Mouse (Mus musculus): Measurements from ENCODE around the gene Vsir. TPM values are rescaled to one million over a fixed set of nuclear protein-coding genes. Genes with fewer than 3 reads are reported as not detected.

Vsir gene
- 10 to 100 TPM; 11.3 to 13.3 TPM for total RNA-seq (2021)
- long read RNA-seq, experiment 1, full-length matches to known transcripts, result 2 of 9 reads
- long read RNA-seq, experiment 1, partial matches to known transcripts, result 1 of 9 reads
- long read RNA-seq, experiment 1, other reads (novel, unspliced or antisense), result 6 of 9 reads
- long read RNA-seq, experiment 2, full-length matches to known transcripts, result 3 of 7 reads
- long read RNA-seq, experiment 2, partial matches to known transcripts, result 0 of 7 reads
- long read RNA-seq, experiment 2, other reads (novel, unspliced or antisense), result 4 of 7 reads

DNA sequence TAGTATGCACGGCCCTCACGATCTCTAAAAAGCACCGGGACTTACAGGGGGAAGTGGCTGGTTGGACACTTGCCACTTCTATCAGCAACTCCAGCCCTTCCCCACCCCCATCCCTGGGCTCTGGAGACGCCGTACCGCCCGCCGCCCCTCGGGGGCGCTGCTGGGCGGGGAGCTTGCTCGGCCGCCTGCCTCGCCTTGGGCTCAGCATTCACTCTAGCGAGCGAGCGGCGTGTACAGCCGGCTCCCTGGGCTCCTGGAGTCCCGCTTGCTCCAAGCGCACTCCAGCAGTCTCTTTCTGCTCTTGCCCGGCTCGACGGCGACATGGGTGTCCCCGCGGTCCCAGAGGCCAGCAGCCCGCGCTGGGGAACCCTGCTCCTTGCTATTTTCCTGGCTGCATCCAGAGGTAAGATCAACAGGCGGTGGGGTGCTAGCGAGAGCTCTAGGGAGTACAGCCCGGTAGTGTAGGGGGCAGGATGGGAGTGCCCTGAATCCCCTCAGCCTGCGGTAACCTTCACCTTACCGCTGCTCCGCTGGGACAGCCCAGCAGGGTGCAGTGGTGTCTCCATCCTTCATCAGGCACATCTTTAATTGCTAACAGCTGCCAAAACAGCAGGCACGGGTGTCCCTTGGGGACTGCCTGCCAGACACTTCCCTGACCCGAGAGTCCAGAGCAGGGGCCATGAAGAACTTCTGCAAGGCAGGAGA, at the start of gene Vsir:
Vsir (plus strand) TSS at position 151 of the 705 bp plus-strand sequence.
- peak; percentile 91 to 92 for DNase-seq

DNA sequence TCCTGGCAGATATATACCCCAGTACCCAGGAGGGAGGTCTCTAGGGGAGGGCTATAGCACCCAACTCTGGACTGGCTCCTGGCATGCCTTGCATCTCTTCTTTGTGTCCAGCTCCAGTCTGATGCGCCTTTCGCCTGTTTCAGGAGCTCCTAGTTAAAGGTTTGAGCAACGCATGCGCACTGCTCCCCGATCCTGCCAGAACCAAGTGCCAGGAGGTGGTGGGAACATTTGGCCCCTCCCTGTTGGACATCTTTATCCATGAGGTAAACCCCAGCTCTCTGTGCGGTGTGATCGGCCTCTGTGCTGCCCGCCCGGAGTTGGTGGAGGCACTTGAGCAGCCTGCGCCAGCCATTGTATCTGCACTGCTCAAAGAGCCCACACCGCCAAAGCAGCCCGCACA, 47.0 kb upstream of the Vsir start:
- no peak for DNase-seq

DNA sequence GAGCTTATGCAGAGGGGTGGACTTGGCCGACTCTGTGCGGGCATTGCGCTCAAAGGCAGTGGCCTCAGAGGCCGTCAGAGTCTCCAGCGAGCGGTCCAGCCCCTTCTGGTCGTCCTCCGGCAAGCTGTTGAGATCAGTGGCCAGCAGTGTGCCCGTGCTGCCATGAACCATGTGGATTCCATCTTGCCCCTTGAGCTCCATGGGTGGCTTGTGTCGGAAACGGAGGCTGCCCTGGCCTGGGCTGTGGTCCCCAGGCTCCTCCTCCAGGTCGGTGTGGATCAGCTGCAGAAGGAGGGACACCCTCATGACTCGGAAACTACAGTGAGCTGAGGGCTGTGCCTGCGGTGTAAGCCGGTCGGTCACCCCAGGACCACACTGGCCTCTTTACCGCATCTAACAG, 43.2 kb upstream of the Vsir start:
- DNase-seq, result no peak

DNA sequence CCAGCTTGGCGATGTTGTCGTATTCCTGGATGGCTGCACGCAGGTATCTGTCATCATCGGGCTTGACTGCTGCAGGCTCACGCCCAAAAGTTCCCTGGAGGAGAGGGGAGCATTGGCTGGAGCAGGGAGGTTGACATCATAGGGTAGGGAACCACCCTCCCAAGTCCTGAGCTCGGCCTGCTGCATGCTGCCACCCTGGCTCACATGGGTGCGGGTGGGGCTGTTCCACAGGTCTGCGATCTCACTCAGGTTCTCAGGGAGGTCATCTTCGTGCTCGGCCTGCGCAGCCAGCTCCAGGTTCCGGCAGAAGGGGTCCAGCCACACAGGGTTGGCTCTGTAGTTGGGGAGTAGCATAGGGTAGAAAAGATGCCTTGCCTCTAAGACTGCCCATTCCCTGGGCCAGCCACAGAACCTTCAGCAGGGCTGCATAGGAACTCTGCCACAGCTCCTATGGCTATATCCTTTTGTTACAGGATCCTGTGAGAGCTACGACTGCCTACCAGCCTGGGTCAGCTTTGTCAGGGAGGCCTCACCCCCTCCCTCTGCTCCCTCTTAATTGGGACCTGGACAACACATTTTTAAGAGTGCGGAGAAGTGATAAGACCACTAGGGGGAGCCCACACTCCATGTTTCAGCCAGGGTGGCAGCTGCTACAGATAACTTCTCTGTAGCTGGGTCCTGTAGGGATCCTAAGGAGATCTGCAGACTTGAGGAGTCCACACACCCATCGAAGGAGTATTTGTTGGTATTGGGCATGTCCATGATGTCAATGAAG, 41.6 kb upstream of the Vsir start:
- DNase-seq, result peak; percentile 76 to 86

DNA sequence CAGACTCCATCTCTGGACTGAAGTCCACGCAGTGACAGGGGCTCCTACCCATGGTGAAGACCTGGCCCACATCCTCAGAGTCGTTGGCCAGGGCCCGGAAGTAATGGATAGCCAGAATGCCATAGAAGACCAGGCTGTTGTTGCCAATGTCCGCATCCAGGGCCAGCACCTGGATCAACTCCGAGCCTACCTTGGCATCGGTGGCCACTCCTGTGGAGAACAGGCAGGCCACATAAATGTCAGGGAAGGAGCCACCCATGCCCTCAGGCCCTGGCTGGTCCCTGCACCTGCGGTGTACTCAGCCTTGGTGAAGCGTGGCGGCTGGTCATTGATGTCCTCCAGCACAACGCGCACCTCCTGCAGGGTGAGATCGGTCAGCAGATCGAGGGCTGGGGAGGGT, 36.0 kb upstream of the Vsir start:
- no peak for DNase-seq

DNA sequence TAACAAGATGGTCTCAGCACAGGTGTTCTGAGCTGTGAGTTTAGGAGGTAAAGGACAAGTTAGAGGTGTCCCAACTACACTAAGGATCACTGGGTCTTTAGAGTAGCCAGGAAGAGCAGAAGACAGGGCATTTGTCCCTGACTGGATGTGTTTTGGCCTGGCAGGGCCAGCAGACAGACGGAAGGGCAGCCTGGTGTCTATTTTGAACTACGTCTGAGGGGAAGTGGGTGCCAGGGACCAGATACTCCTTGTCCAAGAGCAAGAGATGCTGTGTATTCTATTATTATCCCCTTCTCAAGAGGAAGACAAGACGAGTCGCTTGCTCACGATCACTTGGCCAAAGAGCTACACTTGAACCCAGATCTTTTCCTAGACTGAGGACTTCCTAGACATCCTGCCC, 33.0 kb upstream of the Vsir start:
- DNase-seq, result no peak

DNA sequence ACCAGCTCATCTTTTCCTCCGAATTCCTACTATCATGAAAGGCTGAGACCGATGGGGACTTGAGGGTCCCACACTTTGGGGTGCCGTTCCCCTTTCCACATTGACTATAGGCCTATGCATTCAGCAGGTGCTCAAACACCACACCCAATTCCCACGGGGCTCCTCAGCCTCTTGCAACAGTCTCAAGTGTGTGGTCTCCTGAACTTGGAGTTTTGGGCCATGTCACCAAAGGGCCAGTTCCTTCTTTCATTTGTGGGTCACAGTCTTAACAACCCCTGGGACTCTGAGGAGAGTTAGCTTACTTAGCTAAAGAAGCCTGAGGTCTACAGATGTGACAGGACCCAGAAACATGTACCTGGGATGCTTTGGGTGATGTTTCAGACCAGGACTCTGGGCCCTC, 30.5 kb upstream of the Vsir start:
- DNase-seq, result no peak

DNA sequence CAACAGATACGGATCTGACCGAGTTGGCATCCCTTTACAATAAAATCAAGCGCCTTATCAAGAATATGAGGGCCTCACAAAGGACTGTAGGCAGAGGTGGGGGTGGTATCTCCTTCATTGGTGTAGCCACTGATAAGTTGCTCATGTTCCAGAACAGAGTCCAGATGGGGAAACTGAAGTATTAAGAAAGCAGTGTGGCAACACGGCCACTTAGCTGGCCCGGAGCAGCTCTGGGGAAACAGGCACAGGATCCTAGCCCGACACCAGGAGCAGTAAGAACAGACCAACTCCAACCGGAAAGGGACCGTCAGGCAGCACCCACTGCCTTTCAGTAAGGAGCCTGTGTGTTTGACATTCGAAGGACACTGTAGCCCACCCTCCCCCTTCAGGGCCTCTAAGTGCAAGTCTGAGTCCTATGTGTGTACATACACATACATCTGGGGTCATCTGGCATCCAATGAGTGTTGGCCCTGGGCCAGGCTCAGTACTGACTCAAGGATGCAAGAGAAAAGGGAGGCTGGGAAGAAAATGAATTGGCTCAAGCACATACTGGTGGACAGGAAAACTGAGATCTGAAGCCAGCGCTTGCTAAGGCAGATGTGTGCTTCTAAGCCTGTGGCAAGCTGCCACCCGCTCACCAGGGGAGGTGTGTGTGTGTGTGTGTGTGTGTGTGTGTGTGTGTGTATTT, 17.5 kb upstream of the Vsir start:
- no peak for DNase-seq

DNA sequence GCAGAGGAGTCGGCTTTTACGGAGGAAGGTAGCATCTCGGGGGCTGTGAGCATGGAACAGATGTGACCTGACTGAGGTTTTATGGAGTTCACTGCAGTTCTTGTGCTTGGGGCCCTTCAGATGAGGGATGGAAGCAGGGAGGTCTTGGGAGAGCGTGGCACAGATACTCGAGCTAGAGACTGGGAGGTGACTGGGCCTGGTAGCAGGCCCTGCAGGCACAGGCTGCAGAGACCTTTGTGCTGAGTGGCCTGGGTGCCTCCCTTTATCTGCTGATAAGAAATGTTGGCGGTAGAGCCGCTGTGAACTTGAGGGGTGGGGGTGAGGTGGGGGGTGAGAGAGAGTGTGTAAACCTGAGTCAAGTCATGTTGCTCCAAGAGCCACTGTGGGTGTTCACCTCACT, 12.1 kb upstream of the Vsir start:
- DNase-seq, result no peak

DNA sequence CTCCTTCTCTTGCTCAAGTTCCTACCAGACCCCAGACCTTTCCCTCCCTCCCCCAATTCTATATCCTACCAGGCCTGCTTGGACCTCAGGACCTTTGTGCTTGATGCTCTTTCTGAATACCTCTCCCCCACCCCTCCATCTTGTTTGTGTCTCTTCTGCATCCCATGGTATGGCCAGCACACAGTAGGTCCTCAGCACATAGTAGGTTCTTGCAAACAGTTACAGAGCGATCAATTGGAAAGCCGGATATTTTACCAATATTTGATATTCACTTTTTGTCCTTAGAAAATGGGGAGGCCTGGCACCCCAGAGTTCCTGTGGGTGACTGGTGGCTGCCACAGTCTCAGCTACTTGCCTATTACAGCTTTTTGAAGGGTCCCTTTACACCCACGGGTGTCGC, 11.6 kb upstream of the Vsir start:
- DNase-seq, result no peak

DNA sequence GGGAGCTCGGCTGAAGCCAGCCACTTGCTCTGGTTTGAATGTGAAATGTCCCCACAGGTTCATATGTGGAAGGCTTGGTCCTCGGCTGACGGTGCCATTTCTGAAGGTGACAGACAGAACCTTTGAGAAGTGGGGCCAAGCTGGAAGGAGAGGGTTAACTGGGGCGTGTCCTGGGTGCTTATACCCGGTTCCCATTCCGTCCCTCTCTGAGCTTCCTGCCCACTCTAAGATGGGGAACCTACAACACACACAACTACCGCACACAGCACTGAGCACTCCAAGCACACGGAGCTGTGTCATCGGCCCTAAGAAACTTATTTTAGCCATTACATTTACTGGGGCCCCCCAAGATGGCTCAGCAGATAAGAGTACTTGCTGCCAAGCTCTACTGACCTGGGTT, 5.1 kb upstream of the Vsir start:
- DNase-seq, result no peak

DNA sequence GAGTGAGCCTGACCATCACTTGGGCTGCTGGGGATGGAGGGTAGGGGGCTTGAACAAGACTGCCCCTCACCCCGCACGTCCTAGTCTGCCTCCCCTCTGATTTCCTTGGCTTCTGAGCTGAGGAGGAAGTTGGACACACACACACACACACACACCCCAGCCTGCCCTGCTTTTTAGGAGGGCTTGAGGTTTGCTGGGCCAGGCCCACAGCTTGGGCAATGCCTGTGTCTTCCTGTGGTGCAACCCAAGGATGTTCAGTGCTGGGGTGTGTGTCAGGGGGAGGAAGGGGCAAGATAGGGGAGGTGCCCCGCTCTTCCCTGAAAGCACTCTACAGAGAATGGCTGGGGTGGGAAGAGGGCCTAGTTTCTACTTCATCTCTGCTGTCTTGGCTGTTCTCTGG, 2.5 kb upstream of the Vsir start:
- DNase-seq, result no peak

DNA sequence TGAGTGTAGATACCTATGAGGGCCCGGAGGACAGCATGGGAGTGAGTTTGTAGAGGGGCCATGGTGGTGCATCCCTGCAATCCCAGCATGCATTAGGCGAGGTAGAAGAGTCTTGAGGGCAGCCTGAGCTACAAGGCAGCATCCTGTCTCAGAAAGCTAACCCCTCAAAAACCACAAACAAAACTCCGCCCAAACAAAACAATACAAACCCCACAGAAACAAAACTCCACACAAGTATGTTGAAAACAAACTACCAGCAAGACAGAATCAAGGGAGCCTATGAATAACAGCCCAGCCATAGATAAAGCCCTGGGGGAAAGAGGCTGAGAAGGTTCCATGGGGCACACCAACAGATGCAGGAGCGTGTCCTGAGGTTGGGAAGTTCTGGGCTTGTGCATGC, 595 bp upstream of the Vsir start:
- no peak for DNase-seq

DNA sequence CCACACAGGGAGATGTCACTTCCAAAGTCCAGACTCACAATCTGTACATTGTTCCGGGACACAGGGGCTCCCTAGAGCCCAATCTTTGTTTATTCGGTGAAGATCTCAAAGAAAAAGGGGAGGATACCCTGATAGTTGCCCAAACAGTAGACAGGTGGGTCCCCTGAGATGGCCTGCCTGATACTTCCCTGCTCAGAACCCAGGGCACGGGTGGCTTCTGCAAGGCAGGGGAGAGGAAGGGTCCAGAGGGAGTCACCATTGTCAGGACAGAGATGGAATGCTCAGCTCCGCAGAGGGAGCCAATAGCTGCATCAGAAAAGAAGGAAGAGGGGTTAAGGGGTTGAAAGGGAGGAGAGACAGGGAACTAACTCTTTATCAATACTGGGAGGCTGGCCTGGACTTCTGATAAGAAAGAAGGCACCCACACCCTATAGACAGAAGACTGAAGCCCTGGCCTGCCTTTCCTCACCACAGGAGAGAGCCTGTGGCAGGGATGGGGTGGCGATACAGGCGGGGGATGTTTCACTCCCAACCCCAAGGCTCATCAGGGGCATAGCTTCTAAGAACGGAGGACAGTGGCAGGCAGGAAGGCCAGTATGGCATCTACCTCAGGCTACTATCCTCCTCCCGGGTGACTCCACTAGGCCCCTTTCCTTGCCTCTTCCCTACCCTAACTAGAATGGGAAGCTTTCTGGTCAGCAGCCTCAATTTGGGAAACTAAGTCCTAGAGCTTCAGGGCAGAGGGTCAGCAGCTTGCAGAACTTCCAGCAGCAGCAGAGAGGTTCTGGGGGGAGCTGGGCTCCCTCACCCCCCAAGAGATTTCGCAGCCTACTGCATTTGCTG, 1.3 kb downstream of the Vsir start:
- peak in 1 of 2 experiments; percentile 45 for DNase-seq

DNA sequence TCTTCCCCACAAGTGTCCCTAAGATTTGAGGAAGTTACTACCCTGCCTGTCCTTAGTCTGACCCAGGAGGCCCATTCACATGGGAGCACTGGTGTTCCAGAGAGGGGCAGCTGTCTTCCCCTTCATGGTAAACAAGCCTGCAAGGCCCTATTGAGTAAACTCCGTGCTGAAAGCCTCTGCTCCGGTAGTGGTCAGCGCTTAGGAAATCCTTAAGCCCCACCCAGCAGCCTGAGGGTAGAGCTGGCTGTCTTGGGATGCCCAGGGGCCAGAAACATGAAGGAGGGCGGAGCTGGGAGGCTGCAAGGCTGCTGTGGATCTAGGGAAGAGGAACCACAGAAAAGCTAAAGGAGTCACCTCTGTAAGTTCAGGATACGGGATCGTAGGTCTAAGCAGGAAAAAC, 2.4 kb downstream of the Vsir start:
- DNase-seq, result peak; percentile 76 to 92

DNA sequence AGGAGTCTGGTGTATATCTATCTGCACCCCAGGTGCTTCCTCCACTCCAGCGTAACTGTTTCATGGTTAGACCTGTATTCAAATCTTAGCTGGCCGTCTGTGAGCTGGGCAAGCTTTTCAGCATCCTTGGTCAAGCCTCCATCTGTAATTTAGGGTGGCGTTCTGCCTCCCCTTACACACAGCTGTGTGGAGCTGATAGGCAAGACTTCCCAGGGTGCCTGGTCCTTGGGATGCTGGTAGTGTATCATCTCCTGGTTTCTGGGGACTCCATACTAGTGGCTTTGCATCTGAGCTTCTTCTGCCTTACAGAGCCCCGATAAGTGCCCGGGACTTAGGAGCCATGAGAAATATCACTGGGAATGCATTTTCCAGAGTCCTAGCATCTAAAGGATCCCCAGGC, 3.0 kb downstream of the Vsir start:
- no peak for DNase-seq

DNA sequence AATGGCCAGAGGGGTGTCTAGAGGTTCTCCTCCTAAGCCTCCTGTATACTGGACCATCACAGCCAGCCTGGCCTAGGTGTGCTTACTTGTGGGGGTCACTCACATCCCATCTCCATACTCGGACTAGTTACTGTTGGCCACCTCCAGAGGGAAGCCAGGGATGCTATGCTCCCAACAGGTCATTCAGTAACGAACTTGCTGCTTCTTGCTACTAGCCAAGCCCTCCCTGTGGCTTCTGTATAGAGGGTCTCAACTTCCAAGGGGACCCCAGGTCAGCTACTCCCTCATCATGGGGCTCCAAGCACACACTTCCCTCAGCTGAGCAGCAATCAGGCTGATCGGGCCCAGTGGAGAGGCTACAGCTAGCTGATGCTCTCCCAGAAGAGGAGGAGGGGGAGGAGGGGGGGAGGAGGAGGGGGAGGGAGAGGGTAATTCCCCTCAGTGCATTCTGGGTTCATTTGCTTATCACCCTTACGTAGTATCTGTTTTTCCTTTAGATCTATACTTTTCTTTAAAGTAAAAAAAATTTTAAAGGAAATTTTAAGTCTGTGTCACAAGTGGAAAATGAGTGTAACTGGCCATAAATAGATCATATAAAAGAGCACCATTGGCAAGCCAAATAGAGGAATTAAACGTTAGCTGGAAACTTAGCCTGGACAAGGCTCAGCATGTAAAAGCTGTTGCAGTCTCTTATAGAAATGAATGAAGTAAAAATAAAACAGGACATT, 3.6 kb downstream of the Vsir start:
- DNase-seq, result no peak

DNA sequence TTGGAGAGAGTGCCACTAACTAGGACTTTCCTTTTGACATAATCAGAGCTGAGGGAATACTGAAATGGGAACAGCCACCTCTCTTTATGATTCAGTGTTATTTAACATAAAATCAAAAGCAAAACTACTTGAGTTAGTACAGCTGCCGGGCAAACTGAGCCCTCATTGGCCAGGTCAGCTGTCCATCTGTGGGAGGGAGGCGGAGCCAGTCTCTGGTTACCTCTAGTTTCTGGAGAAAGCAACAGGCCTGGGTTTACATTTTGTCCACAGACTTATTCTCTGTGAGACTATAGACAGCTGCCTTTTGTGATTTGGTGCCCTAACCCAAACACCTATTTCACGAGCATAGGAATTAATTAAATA, 4.1 kb downstream of the Vsir start:
- peak; percentile 94 to 98 for DNase-seq

DNA sequence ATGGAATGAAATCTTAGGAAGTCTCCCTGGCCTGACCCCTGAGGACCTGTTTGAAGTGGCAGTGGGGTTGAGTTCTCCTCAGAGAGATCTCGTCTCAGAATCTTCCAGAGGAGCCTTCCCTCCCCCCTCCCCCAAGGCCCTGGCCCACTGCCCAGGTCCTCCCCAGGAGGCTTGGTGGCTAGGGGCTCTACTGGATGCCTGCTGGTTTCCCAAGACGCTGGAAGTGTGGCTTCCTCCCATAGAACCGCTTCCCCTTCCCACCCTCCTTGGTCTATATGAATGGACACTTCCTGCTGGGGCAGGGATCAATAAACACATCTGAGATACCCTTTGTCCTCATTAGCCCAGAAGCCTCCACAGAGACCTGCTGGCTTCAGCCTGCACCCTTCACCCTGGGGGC, 4.6 kb downstream of the Vsir start:
- DNase-seq, result peak in 1 of 2 experiments; percentile 54

DNA sequence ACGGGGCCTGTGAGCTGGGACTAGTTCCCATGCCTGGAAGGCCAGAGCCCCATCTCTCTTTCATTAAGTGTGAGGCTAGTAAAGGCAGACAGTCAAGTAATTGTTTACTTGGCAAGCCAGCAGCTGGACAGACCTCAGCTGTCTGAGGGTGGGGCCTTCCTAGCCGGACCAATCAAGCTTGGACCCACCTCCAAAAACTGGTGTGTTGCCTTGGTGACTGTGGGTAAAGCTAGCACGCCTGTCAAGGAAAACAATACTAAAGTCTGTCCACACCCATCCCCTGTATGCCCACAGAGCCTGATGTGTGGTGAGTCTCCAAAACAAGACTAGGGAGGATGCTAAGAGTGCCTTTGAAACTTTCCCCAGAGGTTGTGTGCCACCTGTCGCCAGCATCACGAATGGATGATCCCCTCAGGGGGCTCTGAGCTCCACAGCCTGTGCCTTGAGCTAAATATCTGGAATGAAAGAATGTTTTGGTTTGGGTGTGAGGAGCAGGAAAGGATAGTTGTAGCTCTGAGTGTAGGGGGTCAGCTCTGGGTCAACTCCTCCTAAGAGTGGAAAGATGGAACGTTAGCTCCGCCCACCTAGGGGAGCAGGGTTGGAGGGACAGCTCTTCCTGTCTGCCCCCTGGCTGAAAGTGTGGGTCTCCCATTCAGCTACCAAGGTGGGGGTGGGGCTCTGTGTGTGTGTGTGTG, 5.3 kb downstream of the Vsir start:
- DNase-seq, result peak; percentile 85 to 95

Measured in heart, adult 18-20 months (tissue).